Mouse (Mus musculus) pancreas, adult 10 weeks (tissue): Measurements from ENCODE around the gene Cldn14. TPM values are rescaled to one million over a fixed set of nuclear protein-coding genes. Genes with fewer than 3 reads are reported as not detected.

Experiments
- polyA plus RNA-seq: library from polyadenylated mRNA; stranded (reverse); fragments of 350-450 nt; fragmentation: Illumina TruSeq; extraction: RNeasy Lipid Tissue Mini Kit (QIAGEN cat#74804); gene quantifications from one replicate; pipeline ENCODE4 v1.2.3, GENCODE M21; 2015; ENCODE audit warnings: low read depth, low replicate concordance; ENCODE audit not compliant: insufficient read depth

The Cldn14 gene
- not detected for polyA plus RNA-seq

GRCm38 (mm10) chr16:94008737-94009136, at the start of gene Cldn14:
Gene Cldn14, minus strand, starts transcription at chr16:94008837.

GRCm38 (mm10) chr16:93883423-93884085, 125.1 kb downstream of the Cldn14 start, which contains the start of gene Chaf1b:
Gene Chaf1b, plus strand, starts transcription at chr16:93883901.

Other genes with a start within 250 kb of the Cldn14 start
- 5.5 TPM for gene Morc3, start 176.7 kb downstream of the Cldn14 start, polyA plus RNA-seq
- gene Chaf1b, start 124.9 kb downstream of the Cldn14 start, polyA plus RNA-seq, result 1.2 TPM
- not detected for gene Sim2, start 76.1 kb upstream of the Cldn14 start, polyA plus RNA-seq